Mouse (Mus musculus) heart, adult 8-10 months (tissue): ENCODE results near the gene Slc38a6. TPM values are rescaled to one million over a fixed set of nuclear protein-coding genes. Genes with fewer than 3 reads are reported as not detected.

ENCODE experiments used
- DNase-seq: peaks from one replicate; pipeline ENCODE4 v3.0.0; 2022; ENCODE audit warnings: low spot score
- total RNA-seq, 4 experiments: library from RNA; stranded (reverse); gene quantifications; 2 replicates each; pipeline ENCODE4 v1.2.4; 2022

The Slc38a6 gene
- total RNA-seq, 4 experiments from 2014 or later, result 3.2 to 5.8 (median 4.5) TPM

- DNase-seq, result no peak
Observed at GRCm38 (mm10) chr12:73392507-73392906, 105.9 kb downstream of the Slc38a6 start.

- DNase-seq, result no peak
Observed at GRCm38 (mm10) chr12:73393018-73393417, 106.4 kb downstream of the Slc38a6 start.

- DNase-seq, result no peak
Observed at GRCm38 (mm10) chr12:73393881-73394291, 107.3 kb downstream of the Slc38a6 start.

- no peak for DNase-seq
Observed at GRCm38 (mm10) chr12:73394571-73394970, 108.0 kb downstream of the Slc38a6 start.

- DNase-seq, result peak; percentile 37
Observed at GRCm38 (mm10) chr12:73399426-73399825, 112.8 kb downstream of the Slc38a6 start.

GRCm38 (mm10) chr12:73400481-73401025 lies 114.0 kb downstream of the Slc38a6 start:
- DNase-seq, result no peak

- DNase-seq, result no peak
Observed at GRCm38 (mm10) chr12:73401520-73402130, 115.0 kb downstream of the Slc38a6 start.

GRCm38 (mm10) chr12:73402137-73402712 lies 115.6 kb downstream of the Slc38a6 start:
- no peak for DNase-seq

GRCm38 (mm10) chr12:73402851-73403665 lies 116.5 kb downstream of the Slc38a6 start:
- peak; percentile 48 for DNase-seq

Other genes starting within 250 kb of the Slc38a6 start
- 1 to 10 TPM; 1.6 to 3.6 (median 2.9) TPM for gene Six1, start 232.9 kb upstream of the Slc38a6 start, total RNA-seq
- gene Six4, start 173.3 kb upstream of the Slc38a6 start, total RNA-seq, result 1 to 10 TPM; 5.1 to 7.8 (median 6.7) TPM
- gene Mnat1, start 163.1 kb upstream of the Slc38a6 start, total RNA-seq, result 10 to 100 TPM; 18.1 to 22.3 (median 20.5) TPM
- gene Trmt5, start 69 bp upstream of the Slc38a6 start, total RNA-seq, result 10 to 100 TPM; 39.5 to 63.8 (median 49.1) TPM